Mouse (Mus musculus) MEL (cell line): ENCODE results near the gene Rpl29. TPM values are rescaled to one million over a fixed set of nuclear protein-coding genes. Genes with fewer than 3 reads are reported as not detected.

Experiments used
- DNase-seq: peaks from one replicate; pipeline ENCODE4 v3.0.0; 2011; ENCODE audit warnings: low read depth, low spot score
- H3K27ac ChIP-seq: 2 replicates; pipeline ENCODE4 v1.5.1; 2012; ENCODE audit warnings: low read depth, mild to moderate bottlenecking, control low read depth, low read length, moderate library complexity; ENCODE audit not compliant: control insufficient read depth
- H3K27me3 ChIP-seq, 2 experiments: fragments of 150-350 bp in 1 of 2; sonication (generic) in 1 of 2; 2 replicates each; pipeline ENCODE4 v1.6.1; 2012; ENCODE audit warnings: low read length in 2 of 2, mild to moderate bottlenecking in 2 of 2, improper control_type of control experiment in 1 of 2, moderate library complexity in 1 of 2; ENCODE audit not compliant: insufficient read depth in 2 of 2, control insufficient read depth in 1 of 2
- H3K36me3 ChIP-seq, 2 experiments: 2 replicates each; pipeline ENCODE4 v1.6.1; 2012 to 2014; ENCODE audit warnings: low read length in 2 of 2, improper control_type of control experiment in 1 of 2, inconsistent platforms in 1 of 2, mild to moderate bottlenecking in 1 of 2; ENCODE audit not compliant: insufficient read depth in 2 of 2, control insufficient read depth in 1 of 2
- H3K4me1 ChIP-seq, 2 experiments: fragments of 150-350 bp in 1 of 2; sonication (generic) in 1 of 2; 2 replicates each; pipeline ENCODE4 v1.6.1; 2012; ENCODE audit warnings: low read length in 2 of 2, improper control_type of control experiment in 1 of 2, mild to moderate bottlenecking in 1 of 2; ENCODE audit not compliant: insufficient read depth in 2 of 2, control insufficient read depth in 1 of 2
- H3K4me3 ChIP-seq, 2 experiments: fragments of 150-350 bp in 1 of 2; sonication (generic) in 1 of 2; 2 replicates each; pipeline ENCODE4 v1.5.1; 2012; ENCODE audit warnings: low read depth in 2 of 2, low read length in 2 of 2, mild to moderate bottlenecking in 2 of 2, moderate library complexity in 2 of 2, control low read depth in 1 of 2, improper control_type of control experiment in 1 of 2; ENCODE audit not compliant: control insufficient read depth in 1 of 2, insufficient read depth in 1 of 2
- H3K79me2 ChIP-seq: 2 replicates; pipeline ENCODE4 v1.6.1; 2012; ENCODE audit warnings: mild to moderate bottlenecking, low read length, moderate library complexity; ENCODE audit not compliant: control insufficient read depth, poor library complexity, insufficient read depth
- H3K9ac ChIP-seq: 2 replicates; pipeline ENCODE4 v1.6.1; 2012; ENCODE audit warnings: low read depth, mild to moderate bottlenecking, control low read depth, low read length, moderate library complexity; ENCODE audit not compliant: control insufficient read depth, poor library complexity, severe bottlenecking
- H3K9me3 ChIP-seq: fragments of 150-350 bp; sonication (generic); replicated peaks from 2 replicates; pipeline ENCODE4 v1.6.1; 2012; ENCODE audit warnings: mild to moderate bottlenecking, low read length, improper control_type of control experiment, moderate library complexity; ENCODE audit not compliant: insufficient read depth
- BHLHE40 ChIP-seq: IDR thresholded peaks from 2 replicates; pipeline ENCODE4 v1.6.1; 2012; ENCODE audit warnings: low read depth, mild to moderate bottlenecking, inconsistent platforms, low read length, improper control_type of control experiment, borderline replicate concordance
- CTCF ChIP-seq, 3 experiments: IDR thresholded peaks in 2 of 3; conservative IDR thresholded peaks in 1 of 3; 2 replicates each; pipeline ENCODE4 v1.5.1; 2011 to 2012; ENCODE audit warnings: low read length in 3 of 3, low read depth in 2 of 3, mild to moderate bottlenecking in 2 of 3, improper control_type of control experiment in 1 of 3, inconsistent platforms in 1 of 3, mixed read lengths in 1 of 3, moderate library complexity in 1 of 3; ENCODE audit not compliant: control insufficient read depth in 1 of 3, insufficient read depth in 1 of 3, poor library complexity in 1 of 3, severe bottlenecking in 1 of 3
- E2F4 ChIP-seq: IDR thresholded peaks from 2 replicates; pipeline ENCODE4 v1.6.1; 2011; ENCODE audit warnings: low read depth, low read length, improper control_type of control experiment, borderline replicate concordance
- ELF1 ChIP-seq: IDR thresholded peaks from 2 replicates; pipeline ENCODE4 v1.6.1; 2014; ENCODE audit warnings: low read depth, mild to moderate bottlenecking, inconsistent platforms, low read length, improper control_type of control experiment, moderate library complexity
- GATA1 ChIP-seq: IDR thresholded peaks from 2 replicates; pipeline ENCODE4 v1.6.1; 2011; ENCODE audit warnings: low read depth, low read length, improper control_type of control experiment
- HCFC1 ChIP-seq: IDR thresholded peaks from 2 replicates; pipeline ENCODE4 v1.6.1; 2012; ENCODE audit warnings: low read depth, mild to moderate bottlenecking, inconsistent platforms, low read length, improper control_type of control experiment, moderate library complexity
- MAFK ChIP-seq: IDR thresholded peaks from 2 replicates; pipeline ENCODE4 v1.6.1; 2011; ENCODE audit warnings: low read depth, mild to moderate bottlenecking, low read length, improper control_type of control experiment, borderline replicate concordance
- MYC ChIP-seq: IDR thresholded peaks from 2 replicates; pipeline ENCODE4 v1.6.1; 2011; ENCODE audit warnings: low read depth, mild to moderate bottlenecking, low read length, improper control_type of control experiment, moderate library complexity
- RAD21 ChIP-seq: IDR thresholded peaks from 2 replicates; pipeline ENCODE4 v1.6.1; 2011; ENCODE audit warnings: mild to moderate bottlenecking, low read depth, low read length, improper control_type of control experiment
- RCOR1 ChIP-seq: IDR thresholded peaks from 2 replicates; pipeline ENCODE4 v1.6.1; 2012; ENCODE audit warnings: low read depth, mild to moderate bottlenecking, inconsistent platforms, low read length, improper control_type of control experiment
- SIN3A ChIP-seq: IDR thresholded peaks from 2 replicates; pipeline ENCODE4 v1.6.1; 2012; ENCODE audit warnings: low read length, improper control_type of control experiment, inconsistent platforms
- TAL1 ChIP-seq: IDR thresholded peaks from 2 replicates; pipeline ENCODE4 v1.6.1; 2012; ENCODE audit warnings: mild to moderate bottlenecking, inconsistent platforms, low read length, moderate library complexity, mixed read lengths
- USF1 ChIP-seq: IDR thresholded peaks from 2 replicates; pipeline ENCODE4 v1.6.1; 2014; ENCODE audit warnings: low read depth, mild to moderate bottlenecking, inconsistent platforms, low read length, improper control_type of control experiment, moderate library complexity
- polyA plus RNA-seq, 2 experiments: library from polyadenylated mRNA; stranded (reverse) in 1 of 2; unstranded in 1 of 2; fragments of >175 nt in 1 of 2; fragments of >200 nt in 1 of 2; gene quantifications; 2 replicates each; pipeline versions ENCODE4 v1.2.1 to v1.2.4; 2012; ENCODE audit warnings: low replicate concordance in 2 of 2, low read depth in 1 of 2; ENCODE audit not compliant: insufficient read length in 2 of 2, insufficient read depth in 1 of 2, missing spikeins in 1 of 2
- total RNA-seq: library from RNA; depleted of rRNA; stranded (reverse); fragments of 300-350 nt; gene quantifications from 2 replicates; pipeline ENCODE4 v1.2.3, GENCODE M21; 2012; rRNA removed

Gene Rpl29
- total and polyA plus RNA-seq, 3 experiments = 60.8 to 761 TPM; not detected in 1

DNA sequence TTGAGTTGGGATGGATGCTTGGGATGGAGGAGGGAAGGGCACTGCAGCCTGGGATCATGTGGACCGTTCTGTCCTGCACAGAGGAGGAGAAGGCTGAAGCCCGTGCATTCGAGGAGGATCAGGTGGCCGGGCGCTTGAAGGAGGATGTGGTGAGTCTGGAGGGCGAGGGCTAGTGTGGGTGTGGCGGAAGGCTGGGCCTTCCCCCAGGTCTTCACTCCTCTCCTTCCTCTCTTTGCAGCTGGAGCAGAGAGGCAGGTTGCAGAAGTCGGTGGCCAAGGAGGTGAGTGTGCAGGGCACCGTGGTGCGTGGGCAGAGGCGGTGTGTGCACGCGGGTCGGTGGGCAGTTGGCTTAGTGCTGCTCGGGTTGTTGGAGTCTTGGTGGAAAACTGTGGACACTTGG is 51.8 kb downstream of the Rpl29 start:
- DNase-seq = no peak
- Histone ChIP-seq H3K36me3 (peaks cover 0 to 3% of the 10 kb centered on the region in 2 experiments; a peak in 3 of 4 replicates), H3K4me3 (no peak overlapping the region)

More for the DNA sequence above, 51.8 kb downstream of the Rpl29 start:
- Histone ChIP-seq H3K9ac (no peak overlapping the region), H3K79me2 (peaks cover 27% of the 10 kb centered on the region), H3K9me3 (no peaks in the 10 kb centered on the region), H3K4me1 (peaks cover 0 to 9% of the 10 kb centered on the region in 2 experiments; a peak in 3 of 4 replicates), H3K27me3 (no peaks in the 10 kb centered on the region), H3K27ac (no peak overlapping the region)
- TF ChIP-seq ELF1 (no peak), CTCF (IDR thresholded peaks at IDR 0.05 in 2 of 3, conservative IDR thresholded peaks at IDR 0.05 in 1 of 3; ENCODE audit: control insufficient read depth in 1 of 3, insufficient read depth in 1 of 3, low read depth in 2 of 3, low read length in 3 of 3, poor library complexity in 1 of 3, severe bottlenecking in 1 of 3) (no peak), TAL1 (no peak), E2F4 (no peak), BHLHE40 (no peak), RAD21 (no peak), SIN3A (no peak), MYC (no peak), GATA1 (no peak), MAFK (no peak), USF1 (no peak), HCFC1 (no peak), RCOR1 (no peak)

Other genes starting within 250 kb of the Rpl29 start
- 29.4 and 34.2 TPM in 2 replicates for gene Ppm1m, start 229.7 kb upstream of the Rpl29 start, total RNA-seq
- 10 to 100 TPM in 1 of 2 experiments, not detected in 1; 47.2 TPM for gene Ppm1m, start 229.7 kb upstream of the Rpl29 start, polyA plus RNA-seq
- 63.9 and 66.8 TPM in 2 replicates for gene Twf2, start 226.3 kb upstream of the Rpl29 start, total RNA-seq
- 100 to 1,000 TPM in 1 of 2 experiments, not detected in 1; 101 TPM for gene Twf2, start 226.3 kb upstream of the Rpl29 start, polyA plus RNA-seq
- gene Tlr9, start 206.9 kb upstream of the Rpl29 start, total RNA-seq = not detected in 2 replicates
- not detected for gene Tlr9, start 206.9 kb upstream of the Rpl29 start, polyA plus RNA-seq
- gene Alas1, start 180.8 kb upstream of the Rpl29 start, total RNA-seq = 14.4 and 19.8 TPM in 2 replicates
- gene Alas1, start 180.8 kb upstream of the Rpl29 start, polyA plus RNA-seq = 10 to 100 TPM in 1 of 2 experiments, not detected in 1; 15.3 TPM
- gene Poc1a, start 148.4 kb upstream of the Rpl29 start, total RNA-seq = 33.8 and 37.6 TPM in 2 replicates
- gene Poc1a, start 148.4 kb upstream of the Rpl29 start, polyA plus RNA-seq = 10 to 100 TPM in 1 of 2 experiments, not detected in 1; 41.3 TPM
- gene Dusp7, start 60.8 kb upstream of the Rpl29 start, total RNA-seq = 5.4 and 5.5 TPM in 2 replicates
- 10 to 100 TPM in 1 of 2 experiments, not detected in 1; 12.2 TPM for gene Dusp7, start 60.8 kb upstream of the Rpl29 start, polyA plus RNA-seq
- gene Acy1, start 8.9 kb downstream of the Rpl29 start, total RNA-seq = 38.7 and 40.9 TPM in 2 replicates
- gene Acy1, start 8.9 kb downstream of the Rpl29 start, polyA plus RNA-seq = 10 to 100 TPM in 1 of 2 experiments, not detected in 1; 61.5 TPM
- 2.7 and 3.4 TPM in 2 replicates for gene Abhd14b, start 18.0 kb downstream of the Rpl29 start, total RNA-seq
- gene Abhd14b, start 18.0 kb downstream of the Rpl29 start, polyA plus RNA-seq = 1 to 10 TPM in 1 of 2 experiments, not detected in 1; 6.5 TPM
- 22.8 and 25.1 TPM in 2 replicates for gene Abhd14a, start 18.2 kb downstream of the Rpl29 start, total RNA-seq
- gene Abhd14a, start 18.2 kb downstream of the Rpl29 start, polyA plus RNA-seq = 10 to 100 TPM in 1 of 2 experiments, not detected in 1; 48.7 TPM
- gene Pcbp4, start 23.8 kb downstream of the Rpl29 start, total RNA-seq = 7.7 and 9.2 TPM in 2 replicates
- 10 to 100 TPM in 1 of 2 experiments, not detected in 1; 36.6 TPM for gene Pcbp4, start 23.8 kb downstream of the Rpl29 start, polyA plus RNA-seq
- not detected in 2 replicates for gene Gpr62, start 36.5 kb downstream of the Rpl29 start, total RNA-seq
- under 1 TPM in 1 of 2 experiments, not detected in 1; 0.10 TPM for gene Gpr62, start 36.5 kb downstream of the Rpl29 start, polyA plus RNA-seq
- 226 and 315 TPM in 2 replicates for gene Rrp9, start 46.5 kb downstream of the Rpl29 start, total RNA-seq
- 100 to 1,000 TPM in 1 of 2 experiments, not detected in 1; 395 TPM for gene Rrp9, start 46.5 kb downstream of the Rpl29 start, polyA plus RNA-seq
- gene Parp3, start 47.5 kb downstream of the Rpl29 start, total RNA-seq = 1.4 and 2.2 TPM in 2 replicates
- gene Parp3, start 47.5 kb downstream of the Rpl29 start, polyA plus RNA-seq = 1 to 10 TPM in 1 of 2 experiments, not detected in 1; 5.0 TPM
- 0.39 TPM in 1 of 2 replicates, not detected in the other for gene Iqcf1, start 70.5 kb downstream of the Rpl29 start, total RNA-seq
- gene Iqcf1, start 70.5 kb downstream of the Rpl29 start, polyA plus RNA-seq = under 1 TPM in 1 of 2 experiments, not detected in 1; 0.52 TPM
- 0.81 and 1.0 TPM in 2 replicates for gene Iqcf5, start 85.1 kb downstream of the Rpl29 start, total RNA-seq
- 1 to 10 TPM in 1 of 2 experiments, not detected in 1; 1.5 TPM for gene Iqcf5, start 85.1 kb downstream of the Rpl29 start, polyA plus RNA-seq
- not detected in 2 replicates for gene Iqcf3, start 132.2 kb downstream of the Rpl29 start, total RNA-seq
- gene Iqcf3, start 132.2 kb downstream of the Rpl29 start, polyA plus RNA-seq = not detected
- not detected in 2 replicates for gene Iqcf4, start 141.5 kb downstream of the Rpl29 start, total RNA-seq
- gene Iqcf4, start 141.5 kb downstream of the Rpl29 start, polyA plus RNA-seq = not detected
- not detected in 2 replicates for gene Iqcf6, start 197.1 kb downstream of the Rpl29 start, total RNA-seq
- gene Iqcf6, start 197.1 kb downstream of the Rpl29 start, polyA plus RNA-seq = not detected
- not detected in 2 replicates for gene Grm2, start 226.6 kb downstream of the Rpl29 start, total RNA-seq
- gene Grm2, start 226.6 kb downstream of the Rpl29 start, polyA plus RNA-seq = not detected